Mouse (Mus musculus) forebrain, embryonic 12.5 days (tissue): ENCODE results near the gene Vmn1r168. TPM values are rescaled to one million over a fixed set of nuclear protein-coding genes. Genes with fewer than 3 reads are reported as not detected.
"Not testable (repeated sequence)": the region's sequence is repeated elsewhere in the genome, so short reads cannot be mapped to it uniquely, and the experiment has no call there.

Experiments used
- ATAC-seq: fragments of 200-750 bp; cut with Nextera tagmentation; 2 replicates; pipeline ENCODE4 v1.8.0; 2017; ENCODE audit warnings: moderate TSS enrichment; ENCODE audit not compliant: low FRiP score
- H3K27ac ChIP-seq: fragments of 300-500 bp; sonication (generic); 2 replicates; pipeline ENCODE4 v1.5.1; 2016; ENCODE audit warnings: mild to moderate bottlenecking
- H3K27me3 ChIP-seq: fragments of 300-500 bp; sonication (generic); 2 replicates; pipeline ENCODE4 v1.6.1; 2016; ENCODE audit warnings: mild to moderate bottlenecking
- H3K36me3 ChIP-seq: fragments of 300-500 bp; sonication (generic); replicated peaks from 2 replicates; pipeline ENCODE4 v1.6.1; 2016; ENCODE audit warnings: mild to moderate bottlenecking
- H3K4me1 ChIP-seq: fragments of 300-500 bp; sonication (generic); 2 replicates; pipeline ENCODE4 v1.6.1; 2016
- H3K4me2 ChIP-seq: fragments of 300-500 bp; sonication (generic); 2 replicates; pipeline ENCODE4 v1.6.1; 2016; ENCODE audit warnings: mild to moderate bottlenecking, moderate library complexity
- H3K4me3 ChIP-seq: fragments of 300-500 bp; sonication (generic); replicated peaks from 2 replicates; pipeline ENCODE4 v1.5.1; 2016; ENCODE audit warnings: mild to moderate bottlenecking
- H3K9ac ChIP-seq: fragments of 300-500 bp; sonication (generic); 2 replicates; pipeline ENCODE4 v1.6.1; 2016; ENCODE audit warnings: mild to moderate bottlenecking
- H3K9me3 ChIP-seq: fragments of 300-500 bp; sonication (generic); 2 replicates; pipeline ENCODE4 v1.6.1; 2016
- WGBS: fragments of 180-500 bp; shearing (Covaris S2); methylation state at CpG from one replicate; pipeline ENCODE4 v1.1.7; 2016; 5-methylcytosine and 5-hydroxymethylcytosine counted together
- polyA plus RNA-seq: library from polyadenylated mRNA; unstranded; fragments of >200 nt; fragmentation: Nextera tagmentation; extraction: Ambion mirVana; gene quantifications from 2 replicates; pipeline ENCODE4 v1.2.1, GENCODE M21; 2016

Gene Vmn1r168
- not detected in 2 replicates for polyA plus RNA-seq

DNA sequence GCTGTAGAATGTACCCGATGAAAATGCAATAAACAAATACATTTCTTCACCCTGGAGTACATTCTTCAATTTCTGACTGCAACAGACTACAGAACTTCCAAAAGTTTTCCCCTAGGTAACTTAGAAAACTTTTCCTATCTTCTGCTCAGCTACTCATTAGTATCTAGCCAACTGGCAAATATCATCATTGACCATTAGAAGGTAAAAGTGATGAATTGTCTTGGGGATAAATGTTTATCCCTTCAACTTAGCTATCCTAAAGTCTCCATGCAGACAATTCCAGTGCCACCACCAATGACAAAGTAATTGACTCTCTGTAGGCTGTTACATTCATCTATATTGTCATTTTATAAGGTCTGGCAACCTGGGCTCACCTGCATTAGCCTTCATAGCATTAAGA is at the start of gene Vmn1r168:
Gene Vmn1r168 (plus strand): TSS at position 301 of the 400 bp plus-strand sequence.
- not testable (repeated sequence) for H3K36me3 ChIP-seq, H3K9ac ChIP-seq, H3K27me3 ChIP-seq, H3K27ac ChIP-seq, H3K9me3 ChIP-seq, ATAC-seq, H3K4me2 ChIP-seq, H3K4me3 ChIP-seq, H3K4me1 ChIP-seq
- WGBS = no CpG with 5 or more reads among the region's 1 CpGs

DNA sequence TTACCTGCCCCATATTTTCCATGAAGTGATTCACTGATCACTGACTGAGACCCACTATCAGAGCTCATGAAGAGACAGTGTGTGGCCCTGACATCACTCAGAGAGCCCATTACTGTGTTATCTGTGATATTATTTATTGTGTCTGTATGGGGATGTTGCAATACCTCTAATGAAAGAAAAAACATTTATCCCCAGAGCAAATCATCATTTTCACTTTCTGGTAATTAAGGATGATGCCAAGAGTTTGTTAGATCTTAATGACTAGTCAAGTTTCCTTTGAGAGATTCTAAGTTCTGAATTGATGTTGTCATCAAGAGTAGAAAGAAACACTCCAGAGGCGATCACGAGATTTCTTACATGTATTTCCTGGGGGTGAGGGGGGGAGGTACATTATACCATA is 32.4 kb upstream of the Vmn1r168 start, which contains the start of gene Vmn1r167:
Gene Vmn1r167 (minus strand): TSS at position 101 of the 400 bp plus-strand sequence.
- 83% methylated on average over 2 of the region's 2 CpGs for WGBS
- H3K9me3 ChIP-seq = peaks cover 21% of the 10 kb centered on the region
- H3K4me2 ChIP-seq = not testable (repeated sequence)

DNA sequence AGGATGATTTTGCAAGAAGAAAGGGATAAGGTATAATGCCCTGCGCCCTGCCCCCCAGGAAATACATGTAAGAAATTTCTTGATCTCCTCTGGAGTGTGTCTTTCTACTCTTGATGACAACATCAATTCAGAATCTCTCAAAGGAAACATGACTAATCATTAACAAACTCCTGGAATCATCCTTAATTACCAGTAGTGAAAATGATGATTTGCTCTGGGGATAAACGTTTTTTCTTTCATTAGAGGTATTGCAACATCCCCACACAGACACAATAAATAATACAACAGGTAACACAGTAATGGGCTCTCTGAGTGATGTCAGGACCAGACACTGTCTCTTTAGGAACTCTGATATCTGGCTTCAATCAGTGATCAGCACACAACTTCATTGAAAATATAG is 35.7 kb downstream of the Vmn1r168 start, which contains the start of gene Vmn1r169:
Gene Vmn1r169 (plus strand): TSS at position 301 of the 400 bp plus-strand sequence.
- ATAC-seq = not testable (repeated sequence)

More for the DNA sequence above, 32.4 kb upstream of the Vmn1r168 start, which contains the start of gene Vmn1r167:
- not testable (repeated sequence) for H3K9ac ChIP-seq, H3K4me3 ChIP-seq, H3K27me3 ChIP-seq, H3K27ac ChIP-seq, ATAC-seq, H3K36me3 ChIP-seq, H3K4me1 ChIP-seq

More for the DNA sequence above, 35.7 kb downstream of the Vmn1r168 start, which contains the start of gene Vmn1r169:
- WGBS = 58% methylated on average over 1 of the region's 2 CpGs
- not testable (repeated sequence) for H3K4me3 ChIP-seq, H3K27me3 ChIP-seq, H3K27ac ChIP-seq, H3K4me2 ChIP-seq, H3K4me1 ChIP-seq, H3K9ac ChIP-seq, H3K36me3 ChIP-seq
- peaks cover 18% of the 10 kb centered on the region; the same call in 1 of the 2 replicates for H3K9me3 ChIP-seq

Other genes with a start within 250 kb of the Vmn1r168 start
- not detected in 2 replicates for gene Nlrp4e, start 238.5 kb upstream of the Vmn1r168 start, polyA plus RNA-seq
- not detected in 2 replicates for gene Nlrp5, start 153.8 kb upstream of the Vmn1r168 start, polyA plus RNA-seq
- not detected in 2 replicates for gene Vmn1r167, start 32.5 kb upstream of the Vmn1r168 start, polyA plus RNA-seq
- gene Vmn1r169, start 35.8 kb downstream of the Vmn1r168 start, polyA plus RNA-seq = not detected in 2 replicates
- gene Vmn1r170, start 66.4 kb downstream of the Vmn1r168 start, polyA plus RNA-seq = not detected in 2 replicates
- gene Vmn1r171, start 91.0 kb downstream of the Vmn1r168 start, polyA plus RNA-seq = not detected in 2 replicates
- not detected in 2 replicates for gene Vmn1r172, start 118.6 kb downstream of the Vmn1r168 start, polyA plus RNA-seq
- gene Vmn1r173, start 161.0 kb downstream of the Vmn1r168 start, polyA plus RNA-seq = not detected in 2 replicates
- gene Vmn1r174, start 212.5 kb downstream of the Vmn1r168 start, polyA plus RNA-seq = not detected in 2 replicates